Comparison of ENCODE assay signal across 9 mouse cellular contexts in genomic region chr4:154163296-154163695, GRCm38 (mm10). TPM values are rescaled to one million over a fixed set of nuclear protein-coding genes. Genes with fewer than 3 reads are reported as not detected.
DNase-seq lines count a peak whose midpoint lies in the region; ATAC-seq and TF ChIP-seq lines count a peak whose summit lies in the region.
"Had no signal": no experiment of that assay in that cellular context is flagged by ENCODE, and none has a peak within 500 bp of the region (broad histone marks: within the 10 kb centered on the region; RNA-seq: fewer than 3 reads in every experiment).

No protein-coding gene starts in this region.

- ATAC-seq in forebrain, postnatal 0 days, result no peak
- no peak for ATAC-seq in forebrain, embryonic 12.5 days (ENCODE audit: low FRiP score)

- TF ChIP-seq CTCF in forebrain, postnatal 0 days (IDR thresholded peaks at IDR 0.05; ENCODE audit: low read depth), result peak; percentile 89

- no peak overlapping the region for H3K9ac ChIP-seq in forebrain, postnatal 0 days
- H3K9ac ChIP-seq in forebrain, embryonic 12.5 days, result no peak overlapping the region
- H3K9ac ChIP-seq: limb, embryonic 15.5 days had no signal

- peak; percentile 88 for DNase-seq in forebrain, postnatal 0 days
- peak; percentile 71 for DNase-seq in urinary bladder, postnatal 25 days (ENCODE audit: low spot score)
- no peak for DNase-seq in urinary bladder, postnatal 10 days (ENCODE audit: low spot score)
- peak; percentile 91 for DNase-seq in embryo, embryonic 10.5 days (ENCODE audit: low spot score)
- peak; percentile 76 for DNase-seq in kidney, postnatal 14 days
- peak; percentile 87 for DNase-seq in lung, postnatal 10 days
- peak; percentile 78 to 89 for DNase-seq in spleen, postnatal 10 days (ENCODE audit: low spot score in 2 of 2)

- H3K27me3 ChIP-seq in forebrain, postnatal 0 days (ENCODE audit: insufficient read depth, low read length), result no peaks in the 10 kb centered on the region
- H3K27me3 ChIP-seq in forebrain, embryonic 12.5 days, result peaks cover under 1% of the 10 kb centered on the region; the same call in 1 of the 2 replicates
- H3K27me3 ChIP-seq: limb, embryonic 15.5 days had no signal

- H3K4me1 ChIP-seq in forebrain, postnatal 0 days (ENCODE audit: insufficient read depth), result peaks cover 14% of the 10 kb centered on the region; the same call in 1 of the 2 replicates
- peaks cover 21% of the 10 kb centered on the region for H3K4me1 ChIP-seq in forebrain, embryonic 12.5 days

- 13% methylated on average over 7 of the region's 7 CpGs for WGBS in forebrain, postnatal 0 days
- WGBS in forebrain, embryonic 12.5 days, result 14% methylated on average over 7 of the region's 7 CpGs

- peaks cover 4% of the 10 kb centered on the region; the same call in 1 of the 2 replicates for H3K36me3 ChIP-seq in forebrain, postnatal 0 days (ENCODE audit: insufficient read depth)
- peaks cover 5% of the 10 kb centered on the region for H3K36me3 ChIP-seq in forebrain, embryonic 12.5 days (replicated peaks)

- no peaks in the 10 kb centered on the region for H3K9me3 ChIP-seq in forebrain, postnatal 0 days (ENCODE audit: low read length)
- no peaks in the 10 kb centered on the region for H3K9me3 ChIP-seq in forebrain, embryonic 12.5 days
- H3K9me3 ChIP-seq: limb, embryonic 15.5 days had no signal

- no peak overlapping the region for H3K27ac ChIP-seq in forebrain, postnatal 0 days (ENCODE audit: low read depth, low read length)
- no peak overlapping the region for H3K27ac ChIP-seq in forebrain, embryonic 12.5 days
- H3K27ac ChIP-seq: limb, embryonic 15.5 days had no signal

- no peak overlapping the region for H3K4me2 ChIP-seq in forebrain, postnatal 0 days (ENCODE audit: low read depth)
- no peak overlapping the region for H3K4me2 ChIP-seq in forebrain, embryonic 12.5 days
- H3K4me2 ChIP-seq: limb, embryonic 15.5 days had no signal

- no peak overlapping the region for H3K4me3 ChIP-seq in forebrain, postnatal 0 days (ENCODE audit: low read depth, low read length)
- no peak overlapping the region for H3K4me3 ChIP-seq in forebrain, embryonic 12.5 days (replicated peaks)
- H3K4me3 ChIP-seq: limb, embryonic 15.5 days had no signal

RNA-seq across cellular contexts. Expression of gene Tprgl, which starts 2.8 kb away (rescaled TPM):
- 185 and 202 TPM in 2 replicates for total RNA-seq in forebrain, postnatal 0 days (2014; rRNA removed)
- 223 and 224 TPM in 2 replicates for polyA plus RNA-seq in forebrain, postnatal 0 days (2015; fragmentation: Nextera tagmentation; extraction: Ambion mirVana)
- polyA plus RNA-seq in forebrain, embryonic 12.5 days (2016; fragmentation: Nextera tagmentation; extraction: Ambion mirVana), result 127 and 131 TPM in 2 replicates

RNA-seq across cellular contexts. Expression of gene Megf6, which starts 7.2 kb away (rescaled TPM):
- total RNA-seq in forebrain, postnatal 0 days (2014; rRNA removed), result 22.2 and 36.5 TPM in 2 replicates
- 5.6 and 7.7 TPM in 2 replicates for polyA plus RNA-seq in forebrain, postnatal 0 days (2015; fragmentation: Nextera tagmentation; extraction: Ambion mirVana)
- polyA plus RNA-seq in forebrain, embryonic 12.5 days (2016; fragmentation: Nextera tagmentation; extraction: Ambion mirVana), result 19.9 and 21.7 TPM in 2 replicates

RNA-seq across cellular contexts. Expression of gene Wrap73, which starts 21.1 kb away (rescaled TPM):
- total RNA-seq in forebrain, postnatal 0 days (2014; rRNA removed), result 44.1 and 44.4 TPM in 2 replicates
- polyA plus RNA-seq in forebrain, postnatal 0 days (2015; fragmentation: Nextera tagmentation; extraction: Ambion mirVana), result 37.6 and 42.7 TPM in 2 replicates
- polyA plus RNA-seq in forebrain, embryonic 12.5 days (2016; fragmentation: Nextera tagmentation; extraction: Ambion mirVana), result 52.0 and 54.6 TPM in 2 replicates

RNA-seq across cellular contexts. Expression of gene Trp73, which starts 23.3 kb away (rescaled TPM):
- total RNA-seq in forebrain, postnatal 0 days (2014; rRNA removed), result 2.2 and 3.9 TPM in 2 replicates
- polyA plus RNA-seq in forebrain, postnatal 0 days (2015; fragmentation: Nextera tagmentation; extraction: Ambion mirVana), result 3.5 and 4.1 TPM in 2 replicates
- polyA plus RNA-seq in forebrain, embryonic 12.5 days (2016; fragmentation: Nextera tagmentation; extraction: Ambion mirVana), result 9.0 and 9.1 TPM in 2 replicates
